Mouse (Mus musculus): ENCODE data around the gene Pkd1. TPM values are rescaled to one million over a fixed set of nuclear protein-coding genes. Genes with fewer than 3 reads are reported as not detected.

Gene Pkd1
- polyA plus RNA-seq, 1 experiment = 13.0 TPM

DNA sequence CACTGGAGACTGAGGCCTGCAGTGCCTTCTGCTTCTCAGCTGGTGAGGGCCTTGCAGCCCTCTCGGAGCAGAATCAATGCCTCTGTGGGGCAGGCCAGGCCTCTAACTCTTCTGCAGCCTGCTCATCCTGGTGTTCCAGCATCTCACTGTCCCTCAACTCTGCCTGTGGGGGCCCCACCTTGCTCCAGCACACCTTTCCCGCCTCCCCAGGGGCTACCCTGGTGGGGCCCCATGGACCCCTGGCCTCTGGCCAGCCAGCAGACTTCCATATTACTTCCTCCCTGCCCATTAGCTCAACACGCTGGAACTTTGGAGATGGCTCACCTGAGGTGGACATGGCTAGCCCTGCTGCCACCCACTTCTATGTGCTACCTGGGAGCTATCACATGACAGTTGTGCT is 15.5 kb downstream of the Pkd1 start:
- Histone ChIP-seq H3K36me3 (ENCODE audit: control insufficient read depth, insufficient read depth, low read length, poor library complexity, severe bottlenecking) (no peaks in the 10 kb centered on the region), H3K9ac (ENCODE audit: low read depth, poor library complexity, severe bottlenecking) (no peak overlapping the region), H3K9me3 (replicated peaks; ENCODE audit: control insufficient read depth, insufficient read depth, low read length, poor library complexity, severe bottlenecking) (no peaks in the 10 kb centered on the region), H3K4me3 (ENCODE audit: low read depth, low read length) (no peak overlapping the region), H3K27me3 (ENCODE audit: control insufficient read depth, insufficient read depth, low read length, poor library complexity, severe bottlenecking) (no peaks in the 10 kb centered on the region), H3K27ac (ENCODE audit: insufficient read depth, low read length) (no peak overlapping the region), H3K4me1 (ENCODE audit: control insufficient read depth, insufficient read depth, low read length) (peaks cover 5% of the 10 kb centered on the region)
- TF ChIP-seq POLR2A (IDR thresholded peaks at IDR 0.05; ENCODE audit: insufficient read depth, low read length) = no peak
- TF ChIP-seq CTCF (IDR thresholded peaks at IDR 0.05; ENCODE audit: low read depth, low read length) = no peak
- TF ChIP-seq EP300 (IDR thresholded peaks at IDR 0.05; ENCODE audit: insufficient read depth, low read depth, low read length) = no peak

DNA sequence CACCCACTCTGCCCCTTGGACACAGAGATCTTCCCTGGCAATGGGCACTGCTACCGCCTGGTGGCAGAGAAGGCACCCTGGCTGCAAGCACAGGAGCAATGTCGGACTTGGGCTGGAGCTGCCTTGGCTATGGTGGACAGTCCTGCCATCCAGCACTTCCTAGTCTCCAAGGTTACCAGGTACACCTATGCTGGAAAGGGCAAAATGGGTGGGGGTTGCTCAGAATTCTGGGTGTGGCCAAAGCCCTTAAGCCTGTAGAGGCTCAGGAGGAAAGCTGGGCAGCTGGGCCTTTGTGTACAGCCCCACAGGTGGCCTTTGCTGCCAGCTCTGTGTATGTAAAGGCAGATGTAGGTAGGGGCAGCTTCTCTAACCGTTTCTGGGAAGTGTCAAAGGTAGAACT is 16.2 kb downstream of the Pkd1 start:
- H3K4me3 ChIP-seq (ENCODE audit: low read depth, low read length) = no peak overlapping the region
- no peak for TF ChIP-seq POLR2A (IDR thresholded peaks at IDR 0.05; ENCODE audit: insufficient read depth, low read length)
- TF ChIP-seq EP300 (IDR thresholded peaks at IDR 0.05; ENCODE audit: insufficient read depth, low read depth, low read length) = 0 out of 2 replicates have a peak, but pooled peaks have one; percentile 61
- H3K36me3 ChIP-seq (ENCODE audit: control insufficient read depth, insufficient read depth, low read length, poor library complexity, severe bottlenecking) = no peaks in the 10 kb centered on the region
- H3K9ac ChIP-seq (ENCODE audit: low read depth, poor library complexity, severe bottlenecking) = no peak overlapping the region
- no peaks in the 10 kb centered on the region for H3K27me3 ChIP-seq (ENCODE audit: control insufficient read depth, insufficient read depth, low read length, poor library complexity, severe bottlenecking)
- peaks cover 5% of the 10 kb centered on the region for H3K4me1 ChIP-seq (ENCODE audit: control insufficient read depth, insufficient read depth, low read length)
- H3K27ac ChIP-seq (ENCODE audit: insufficient read depth, low read length) = no peak overlapping the region
- no peaks in the 10 kb centered on the region for H3K9me3 ChIP-seq (replicated peaks; ENCODE audit: control insufficient read depth, insufficient read depth, low read length, poor library complexity, severe bottlenecking)

DNA sequence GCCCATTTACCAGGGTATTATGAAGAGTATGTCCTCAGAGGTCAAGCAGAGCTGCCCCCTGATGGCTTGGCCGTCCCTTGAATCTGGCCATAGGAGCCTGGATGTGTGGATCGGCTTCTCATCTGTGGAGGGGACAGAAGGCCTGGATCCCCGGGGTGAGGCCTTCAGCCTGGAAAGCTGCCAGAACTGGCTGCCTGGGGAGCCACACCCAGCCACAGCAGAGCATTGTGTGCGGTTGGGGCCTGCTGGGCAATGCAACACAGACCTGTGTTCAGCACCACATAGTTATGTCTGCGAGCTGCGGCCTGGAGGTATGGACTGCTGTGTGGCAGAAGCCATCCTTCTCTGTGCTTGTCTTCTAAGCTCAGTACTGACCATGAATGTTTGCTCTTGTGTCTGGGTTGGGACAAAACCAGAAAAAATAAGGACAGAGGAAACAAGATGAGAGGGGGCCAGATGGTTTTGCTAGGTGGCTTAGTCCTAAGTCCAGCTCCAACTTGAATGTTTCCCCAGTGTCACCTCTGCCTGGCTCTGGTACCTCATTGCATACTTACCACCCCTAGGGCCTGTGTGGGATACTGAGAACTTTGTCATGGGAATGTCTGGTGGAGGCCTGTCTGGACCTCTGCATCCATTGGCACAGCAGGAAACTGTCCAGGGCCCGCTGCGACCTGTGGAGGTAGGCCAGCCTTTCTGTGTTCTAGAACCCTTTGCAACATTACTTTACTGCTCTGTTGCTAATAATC is 17.6 kb downstream of the Pkd1 start:
- Histone ChIP-seq H3K9me3 (replicated peaks; ENCODE audit: control insufficient read depth, insufficient read depth, low read length, poor library complexity, severe bottlenecking) (no peaks in the 10 kb centered on the region), H3K4me3 (ENCODE audit: low read depth, low read length) (no peak overlapping the region), H3K27ac (ENCODE audit: insufficient read depth, low read length) (no peak overlapping the region), H3K36me3 (ENCODE audit: control insufficient read depth, insufficient read depth, low read length, poor library complexity, severe bottlenecking) (no peaks in the 10 kb centered on the region), H3K27me3 (ENCODE audit: control insufficient read depth, insufficient read depth, low read length, poor library complexity, severe bottlenecking) (no peaks in the 10 kb centered on the region), H3K4me1 (ENCODE audit: control insufficient read depth, insufficient read depth, low read length) (peaks cover 5% of the 10 kb centered on the region), H3K9ac (ENCODE audit: low read depth, poor library complexity, severe bottlenecking) (no peak overlapping the region)
- no peak for TF ChIP-seq EP300 (IDR thresholded peaks at IDR 0.05; ENCODE audit: insufficient read depth, low read depth, low read length)
- no peak for TF ChIP-seq CTCF (IDR thresholded peaks at IDR 0.05; ENCODE audit: low read depth, low read length)
- TF ChIP-seq POLR2A (IDR thresholded peaks at IDR 0.05; ENCODE audit: insufficient read depth, low read length) = no peak

DNA sequence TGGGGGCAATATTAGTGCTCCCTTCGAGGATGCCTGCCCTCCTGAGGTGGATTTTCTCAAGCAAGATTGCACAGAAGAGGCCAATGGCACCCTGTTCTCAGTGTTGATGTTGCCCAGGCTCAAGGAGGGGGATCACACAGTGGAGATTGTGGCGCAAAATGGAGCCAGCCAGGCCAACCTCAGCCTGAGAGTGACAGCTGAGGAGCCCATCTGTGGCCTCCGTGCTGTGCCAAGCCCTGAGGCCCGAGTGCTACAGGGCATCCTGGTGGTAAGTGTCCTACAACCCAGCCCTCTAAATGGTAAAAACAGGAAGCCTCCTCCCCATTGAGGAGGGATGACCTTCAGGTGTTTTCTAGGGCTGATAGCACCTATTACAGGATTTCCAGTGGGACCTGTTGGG is 20.2 kb downstream of the Pkd1 start:
- Histone ChIP-seq H3K36me3 (ENCODE audit: control insufficient read depth, insufficient read depth, low read length, poor library complexity, severe bottlenecking) (no peaks in the 10 kb centered on the region), H3K9me3 (replicated peaks; ENCODE audit: control insufficient read depth, insufficient read depth, low read length, poor library complexity, severe bottlenecking) (no peaks in the 10 kb centered on the region), H3K27me3 (ENCODE audit: control insufficient read depth, insufficient read depth, low read length, poor library complexity, severe bottlenecking) (no peaks in the 10 kb centered on the region), H3K9ac (ENCODE audit: low read depth, poor library complexity, severe bottlenecking) (no peak overlapping the region), H3K4me3 (ENCODE audit: low read depth, low read length) (no peak overlapping the region), H3K4me1 (ENCODE audit: control insufficient read depth, insufficient read depth, low read length) (peaks cover 5% of the 10 kb centered on the region), H3K27ac (ENCODE audit: insufficient read depth, low read length) (no peak overlapping the region)
- no peak for TF ChIP-seq POLR2A (IDR thresholded peaks at IDR 0.05; ENCODE audit: insufficient read depth, low read length)
- TF ChIP-seq CTCF (IDR thresholded peaks at IDR 0.05; ENCODE audit: low read depth, low read length) = no peak

DNA sequence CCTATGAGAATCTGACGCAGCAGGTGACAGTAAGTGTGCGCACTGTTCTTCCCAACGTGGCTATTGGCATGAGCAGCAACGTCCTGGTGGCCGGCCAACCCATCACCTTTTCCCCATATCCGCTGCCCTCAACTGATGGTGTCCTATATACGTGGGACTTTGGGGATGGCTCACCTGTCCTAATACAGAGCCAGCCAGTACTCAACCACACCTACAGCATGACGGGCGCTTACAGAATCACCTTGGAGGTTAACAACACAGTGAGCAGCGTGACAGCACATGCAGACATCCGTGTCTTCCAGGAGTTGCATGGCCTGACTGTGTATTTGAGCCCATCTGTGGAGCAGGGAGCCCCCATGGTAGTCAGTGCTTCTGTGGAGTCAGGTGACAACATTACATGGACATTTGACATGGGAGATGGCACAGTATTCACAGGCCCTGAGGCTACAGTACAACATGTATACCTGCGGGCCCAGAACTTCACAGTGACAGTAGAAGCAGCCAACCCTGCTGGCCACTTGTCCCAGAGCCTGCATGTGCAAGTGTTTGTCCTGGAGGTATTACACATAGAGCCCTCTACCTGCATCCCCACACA is 23.1 kb downstream of the Pkd1 start:
- Histone ChIP-seq H3K27ac (ENCODE audit: insufficient read depth, low read length) (no peak overlapping the region), H3K4me3 (ENCODE audit: low read depth, low read length) (no peak overlapping the region), H3K27me3 (ENCODE audit: control insufficient read depth, insufficient read depth, low read length, poor library complexity, severe bottlenecking) (no peaks in the 10 kb centered on the region), H3K9ac (ENCODE audit: low read depth, poor library complexity, severe bottlenecking) (no peak overlapping the region), H3K9me3 (replicated peaks; ENCODE audit: control insufficient read depth, insufficient read depth, low read length, poor library complexity, severe bottlenecking) (no peaks in the 10 kb centered on the region), H3K4me1 (ENCODE audit: control insufficient read depth, insufficient read depth, low read length) (no peaks in the 10 kb centered on the region), H3K36me3 (ENCODE audit: control insufficient read depth, insufficient read depth, low read length, poor library complexity, severe bottlenecking) (no peaks in the 10 kb centered on the region)
- TF ChIP-seq CTCF (IDR thresholded peaks at IDR 0.05; ENCODE audit: low read depth, low read length) (no peak), POLR2A (IDR thresholded peaks at IDR 0.05; ENCODE audit: insufficient read depth, low read length) (no peak), EP300 (IDR thresholded peaks at IDR 0.05; ENCODE audit: insufficient read depth, low read depth, low read length) (no peak)

DNA sequence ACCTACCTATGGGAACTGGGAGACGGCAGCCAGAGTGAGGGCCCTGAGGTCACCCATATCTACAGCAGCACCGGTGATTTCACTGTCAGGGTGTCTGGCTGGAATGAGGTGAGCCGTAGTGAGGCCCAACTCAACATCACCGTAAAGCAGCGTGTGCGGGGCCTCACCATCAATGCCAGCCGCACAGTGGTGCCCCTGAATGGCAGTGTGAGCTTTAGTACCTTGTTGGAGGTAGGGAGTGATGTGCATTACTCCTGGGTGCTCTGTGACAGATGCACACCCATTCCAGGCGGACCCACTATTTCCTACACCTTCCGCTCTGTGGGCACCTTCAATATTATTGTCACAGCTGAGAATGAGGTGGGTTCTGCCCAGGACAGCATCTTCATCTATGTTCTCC is 24.2 kb downstream of the Pkd1 start:
- H3K36me3 ChIP-seq (ENCODE audit: control insufficient read depth, insufficient read depth, low read length, poor library complexity, severe bottlenecking) = no peaks in the 10 kb centered on the region

More for the DNA sequence above, 24.2 kb downstream of the Pkd1 start:
- Histone ChIP-seq H3K27me3 (ENCODE audit: control insufficient read depth, insufficient read depth, low read length, poor library complexity, severe bottlenecking) (no peaks in the 10 kb centered on the region), H3K9ac (ENCODE audit: low read depth, poor library complexity, severe bottlenecking) (no peak overlapping the region), H3K9me3 (replicated peaks; ENCODE audit: control insufficient read depth, insufficient read depth, low read length, poor library complexity, severe bottlenecking) (no peaks in the 10 kb centered on the region), H3K4me3 (ENCODE audit: low read depth, low read length) (no peak overlapping the region), H3K27ac (ENCODE audit: insufficient read depth, low read length) (no peak overlapping the region), H3K4me1 (ENCODE audit: control insufficient read depth, insufficient read depth, low read length) (no peaks in the 10 kb centered on the region)
- TF ChIP-seq EP300 (IDR thresholded peaks at IDR 0.05; ENCODE audit: insufficient read depth, low read depth, low read length) (no peak), CTCF (IDR thresholded peaks at IDR 0.05; ENCODE audit: low read depth, low read length) (no peak), POLR2A (IDR thresholded peaks at IDR 0.05; ENCODE audit: insufficient read depth, low read length) (no peak)
